ENCODE assay signal across 19 mouse cellular contexts in the genomic region with DNA sequence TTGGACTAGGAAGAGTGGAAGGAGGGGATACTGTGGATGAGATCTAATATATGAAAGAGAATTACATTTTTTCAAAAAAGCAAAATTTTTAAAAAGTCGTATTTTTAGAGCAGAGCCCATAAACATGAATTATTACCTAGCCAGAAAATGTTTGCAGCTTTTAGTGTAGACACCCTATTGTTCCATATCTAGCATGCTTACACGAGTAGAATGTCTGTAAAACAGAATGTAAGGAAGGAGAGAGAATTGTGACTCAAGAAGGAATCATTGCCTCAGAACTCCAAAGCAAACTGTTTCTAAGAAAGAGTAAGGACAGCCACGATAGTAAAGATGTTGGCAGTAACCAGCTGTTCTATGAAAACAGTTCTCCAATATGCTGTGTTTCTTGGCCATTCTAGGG. TPM values are rescaled to one million over a fixed set of nuclear protein-coding genes. Genes with fewer than 3 reads are reported as not detected.
DNase-seq lines count a peak whose midpoint lies in the region; TF ChIP-seq lines count a peak whose summit lies in the region.
"Had no signal": no experiment of that assay in that cellular context is flagged by ENCODE, and none has a peak within 500 bp of the region (broad histone marks: within the 10 kb centered on the region; RNA-seq: fewer than 3 reads in every experiment).

A gene (plus strand): TSS at position 301 of the 400 bp plus-strand sequence.

- no peak for TF ChIP-seq CTCF in testis, adult 2 months (IDR thresholded peaks at IDR 0.05; ENCODE audit: control insufficient read depth, insufficient read depth, insufficient replicate concordance, low read depth, low read length)

- no peak for DNase-seq in testis, postnatal 14 days (ENCODE audit: low spot score)
- DNase-seq: adrenal gland, adult 2 months; adrenal gland, adult 8-10 months; adrenal gland, postnatal 10 days; adrenal gland, postnatal 14 days; adrenal gland, postnatal 25 days; adrenal gland, postnatal 36 days; B cell, adult 2 months; cerebellum, adult 11 months; cerebellum, adult 11-12 months; cerebellum, adult 18-20 months; cerebellum, adult 2 months had no signal

- no peak within 1 kb of the TSS for H3K27ac ChIP-seq in testis, adult 2 months (ENCODE audit: control insufficient read depth, insufficient read depth, low read depth, low read length)

- peak within 1 kb of the TSS; percentile 66 for H3K4me3 ChIP-seq in testis, adult 2 months (ENCODE audit: control insufficient read depth, low read depth, low read length)

- no peak for TF ChIP-seq POLR2A in testis, adult 2 months (IDR thresholded peaks at IDR 0.05; ENCODE audit: control insufficient read depth, low read depth, low read length)

- no peaks in the 10 kb centered on the region for H3K36me3 ChIP-seq in testis, adult 2 months (ENCODE audit: control insufficient read depth, insufficient read depth, low read length)
- H3K36me3 ChIP-seq: G1E had no signal

- no peaks in the 10 kb centered on the region for H3K27me3 ChIP-seq in testis, adult 2 months (ENCODE audit: control insufficient read depth, insufficient read depth, low read length)
- H3K27me3 ChIP-seq: CH12.LX, Patski had no signal

- H3K4me1 ChIP-seq in testis, adult 2 months (ENCODE audit: control insufficient read depth, insufficient read depth, low read length), result no peaks in the 10 kb centered on the region; the same call in 1 of the 2 replicates

RNA-seq across cellular contexts. Expression of the gene that starts here (rescaled TPM):
- polyA plus RNA-seq in testis, adult 2 months (2012; rRNA removed), result 57.5 and 61.1 TPM in 2 replicates
- polyA plus RNA-seq: activated CD4-positive, CD25-positive, alpha-beta regulatory T cell, adult 4 months; adrenal gland, adult 2 months; C2C12; CD4-positive, CD25-positive, alpha-beta regulatory T cell, adult 4 months; G1E; Patski had no signal
